Mouse (Mus musculus) midbrain, postnatal 0 days (tissue): ENCODE results near the gene Nktr. TPM values are rescaled to one million over a fixed set of nuclear protein-coding genes. Genes with fewer than 3 reads are reported as not detected.

Source experiments
- ATAC-seq: fragments of 200-750 bp; cut with Nextera tagmentation; 2 replicates; pipeline ENCODE4 v1.8.0; 2017; ENCODE audit warnings: moderate number of reproducible peaks, mild to moderate bottlenecking, moderate TSS enrichment, moderate library complexity; ENCODE audit not compliant: low FRiP score
- DNase-seq: peaks from one replicate; pipeline ENCODE4 v3.0.0-alpha.2; 2015; ENCODE audit warnings: low spot score
- H3K27ac ChIP-seq: fragments of 300-500 bp; sonication (generic); 2 replicates; pipeline ENCODE4 v1.5.1; 2014; ENCODE audit warnings: low read depth, mild to moderate bottlenecking, low read length, mixed read lengths
- H3K27me3 ChIP-seq: fragments of 300-500 bp; sonication (generic); 2 replicates; pipeline ENCODE4 v1.6.1; 2014; ENCODE audit warnings: low read length, control low read depth, mixed read lengths; ENCODE audit not compliant: insufficient read depth
- H3K36me3 ChIP-seq: fragments of 300-500 bp; sonication (generic); 2 replicates; pipeline ENCODE4 v1.6.1; 2014; ENCODE audit warnings: low read length, control low read depth, mixed read lengths; ENCODE audit not compliant: insufficient read depth
- H3K4me1 ChIP-seq: fragments of 300-500 bp; sonication (generic); 2 replicates; pipeline ENCODE4 v1.6.1; 2014; ENCODE audit warnings: mild to moderate bottlenecking, control low read depth, antibody characterized with exemption, low read length, mixed read lengths; ENCODE audit not compliant: insufficient read depth
- H3K4me2 ChIP-seq: fragments of 300-500 bp; sonication (generic); 2 replicates; pipeline ENCODE4 v1.6.1; 2014; ENCODE audit warnings: low read depth, mild to moderate bottlenecking, low read length, mixed read lengths; ENCODE audit not compliant: poor library complexity, severe bottlenecking
- H3K4me3 ChIP-seq: fragments of 300-500 bp; sonication (generic); 2 replicates; pipeline ENCODE4 v1.5.1; 2014; ENCODE audit warnings: low read depth, mild to moderate bottlenecking, low read length, moderate library complexity
- H3K9ac ChIP-seq: fragments of 300-500 bp; sonication (generic); replicated peaks from 2 replicates; pipeline ENCODE4 v1.6.1; 2014; ENCODE audit warnings: mild to moderate bottlenecking, low read length, moderate library complexity, mixed read lengths; ENCODE audit not compliant: poor library complexity, severe bottlenecking
- H3K9me3 ChIP-seq: fragments of 300-500 bp; sonication (generic); 2 replicates; pipeline ENCODE4 v1.6.1; 2016; ENCODE audit warnings: low read length, control low read depth
- CTCF ChIP-seq: IDR thresholded peaks from 2 replicates; pipeline ENCODE4 v1.5.1; 2016; ENCODE audit warnings: antibody characterized with exemption, mild to moderate bottlenecking
- WGBS: fragments of 180-500 bp; shearing (Covaris S2); extraction: QIAGEN DNeasy Blood & Tissue Kit; methylation state at CpG from one replicate; pipeline ENCODE4 v1.1.7; 2014; 5-methylcytosine and 5-hydroxymethylcytosine counted together
- polyA plus RNA-seq: library from polyadenylated mRNA; unstranded; fragments of >200 nt; fragmentation: Nextera tagmentation; extraction: Ambion mirVana; gene quantifications from 2 replicates; pipeline ENCODE4 v1.2.1, GENCODE M21; 2015
- total RNA-seq: library from RNA; depleted of rRNA; stranded (reverse); fragments of >200 nt; gene quantifications from 2 replicates; pipeline ENCODE4 v1.2.3, GENCODE M21; 2014

Nktr gene
- total and polyA plus RNA-seq, 2 experiments from 2014 or later: 50.7 to 71.4 TPM

DNA sequence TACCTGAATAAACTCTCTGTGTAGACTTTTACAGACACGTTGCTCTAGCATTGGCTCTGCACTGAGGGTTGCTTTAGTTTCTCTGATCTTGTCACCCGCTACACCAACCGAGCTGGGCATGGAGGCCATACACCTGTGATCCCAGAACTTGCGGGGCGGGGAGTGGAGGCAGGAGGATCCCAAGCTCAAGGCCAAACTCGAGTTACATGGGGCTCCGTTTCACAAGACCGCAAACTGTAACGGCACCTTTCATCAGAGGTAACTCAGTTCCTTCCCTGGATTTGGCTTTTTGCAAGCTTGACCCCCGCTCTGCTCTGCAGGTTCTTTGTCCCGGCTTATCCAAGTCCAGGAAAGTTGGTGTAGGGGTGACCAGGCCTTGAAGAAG, 14.7 kb upstream of the Nktr start:
- Histone ChIP-seq H3K4me3 (peak overlapping the region; percentile 68), H3K9ac (peak overlapping the region; percentile 77), H3K27me3 (peaks cover 3% of the 10 kb centered on the region; the same call in 1 of the 2 replicates), H3K36me3 (no peaks in the 10 kb centered on the region), H3K4me2 (peak overlapping the region; percentile 97), H3K27ac (no peak overlapping the region), H3K9me3 (no peaks in the 10 kb centered on the region), H3K4me1 (peaks cover 5% of the 10 kb centered on the region; the same call in 1 of the 2 replicates)
- DNase-seq (no peak), ATAC-seq (no peak)
- TF ChIP-seq CTCF: no peak
- 33% methylated on average over 11 of the region's 11 CpGs for WGBS

- WGBS: 2% methylated on average over 68 of the region's 69 CpGs
- no peaks in the 10 kb centered on the region for H3K36me3 ChIP-seq
Observed at GRCm38 (mm10) chr9:121704646-121705625, 14.0 kb upstream of the Nktr start, which contains the start of gene Sec22c. Gene Sec22c, minus strand, starts transcription at chr9:121705490.

DNA sequence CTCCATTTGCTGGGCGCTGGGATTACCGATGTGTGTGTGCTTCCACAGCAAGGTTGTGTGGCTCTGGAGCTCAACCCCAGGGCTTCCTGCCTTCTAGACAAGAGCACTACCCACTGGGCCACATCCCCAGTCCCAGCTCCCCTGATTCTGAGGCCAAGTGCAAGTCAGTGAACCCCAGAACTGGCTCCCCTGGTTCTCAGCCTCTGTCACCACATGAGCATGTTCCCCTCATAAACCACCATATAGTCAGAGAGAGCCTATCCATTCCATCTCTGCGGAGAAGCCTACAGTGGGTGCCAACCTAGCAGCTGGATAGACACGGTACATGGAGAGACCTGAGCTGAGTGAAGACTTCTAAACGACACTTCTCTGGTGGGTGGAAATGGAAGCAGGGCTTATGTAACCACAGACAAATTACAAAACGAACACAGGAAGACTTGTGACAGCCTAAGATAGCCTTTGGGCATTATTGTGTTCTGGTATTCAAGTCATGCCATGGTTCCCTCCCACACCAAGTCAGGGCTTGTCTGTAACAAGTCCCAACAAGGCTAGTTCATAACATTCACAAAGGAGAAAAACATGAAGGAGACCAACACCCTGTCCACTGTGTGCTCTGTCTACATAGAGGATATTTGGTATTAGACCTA, 12.8 kb upstream of the Nktr start:
- Histone ChIP-seq H3K4me2 (no peak overlapping the region), H3K9me3 (no peaks in the 10 kb centered on the region), H3K27me3 (peaks cover 3% of the 10 kb centered on the region; the same call in 1 of the 2 replicates), H3K9ac (no peak overlapping the region), H3K4me3 (no peak overlapping the region), H3K36me3 (no peaks in the 10 kb centered on the region), H3K4me1 (peaks cover 5% of the 10 kb centered on the region; the same call in 1 of the 2 replicates), H3K27ac (no peak overlapping the region)
- ATAC-seq: no peak
- no peak for TF ChIP-seq CTCF
- 83% methylated on average over 6 of the region's 6 CpGs for WGBS
- DNase-seq: no peak

More at GRCm38 (mm10) chr9:121704646-121705625, 14.0 kb upstream of the Nktr start, which contains the start of gene Sec22c:
- ATAC-seq (peak; percentile 96), DNase-seq (peak; percentile 93)
- Histone ChIP-seq H3K9ac (peak within 1 kb of the TSS; percentile 77), H3K27me3 (peaks cover 3% of the 10 kb centered on the region; the same call in 1 of the 2 replicates), H3K4me2 (peak within 1 kb of the TSS; percentile 97), H3K27ac (peak within 1 kb of the TSS; percentile 79), H3K9me3 (no peaks in the 10 kb centered on the region), H3K4me3 (peak within 1 kb of the TSS; percentile 68), H3K4me1 (peaks cover 5% of the 10 kb centered on the region; the same call in 1 of the 2 replicates)
- no peak for TF ChIP-seq CTCF

DNA sequence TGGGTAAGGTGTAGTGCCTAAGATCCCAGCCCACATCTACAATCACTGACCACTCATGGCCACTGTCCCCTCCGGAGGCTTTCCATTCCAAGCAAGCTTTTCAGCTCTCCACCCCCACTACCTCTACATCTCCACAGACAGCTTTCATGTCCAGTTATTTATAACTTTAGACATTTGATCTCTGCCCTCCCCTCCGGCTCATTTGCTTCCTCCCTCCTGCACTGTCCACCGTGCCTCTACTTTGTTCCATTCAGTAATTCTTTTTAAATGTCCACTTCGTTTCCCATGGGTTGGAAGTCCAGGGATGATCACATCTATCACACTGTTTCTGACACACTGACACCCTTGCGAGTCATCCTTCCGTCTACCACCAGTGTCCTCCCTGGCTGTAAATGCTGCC, 11.2 kb upstream of the Nktr start:
- WGBS: 69% methylated on average over 6 of the region's 6 CpGs
- no peak for ATAC-seq
- peaks cover 13% of the 10 kb centered on the region; the same call in 1 of the 2 replicates for H3K4me1 ChIP-seq

GRCm38 (mm10) chr9:121708506-121709486, 10.2 kb upstream of the Nktr start:
- ATAC-seq (no peak), DNase-seq (no peak)
- no peak overlapping the region for H3K27ac ChIP-seq
- H3K27me3 ChIP-seq: peaks cover 3% of the 10 kb centered on the region; the same call in 1 of the 2 replicates
- H3K4me2 ChIP-seq: no peak overlapping the region
- H3K9me3 ChIP-seq: no peaks in the 10 kb centered on the region
- TF ChIP-seq CTCF: no peak
- H3K4me3 ChIP-seq: no peak overlapping the region
- no peak overlapping the region for H3K9ac ChIP-seq
- peaks cover 11% of the 10 kb centered on the region; the same call in 1 of the 2 replicates for H3K4me1 ChIP-seq
- H3K36me3 ChIP-seq: no peaks in the 10 kb centered on the region; the same call in 1 of the 2 replicates
- whole genome bisulfite sequencing: 64% methylated on average over 7 of the region's 7 CpGs

More for the DNA sequence above, 11.2 kb upstream of the Nktr start:
- Histone ChIP-seq H3K27ac (no peak overlapping the region), H3K27me3 (peaks cover 3% of the 10 kb centered on the region; the same call in 1 of the 2 replicates), H3K9ac (no peak overlapping the region), H3K9me3 (no peaks in the 10 kb centered on the region), H3K4me2 (no peak overlapping the region), H3K36me3 (no peaks in the 10 kb centered on the region; the same call in 1 of the 2 replicates), H3K4me3 (no peak overlapping the region)
- DNase-seq: no peak
- no peak for TF ChIP-seq CTCF
